Mouse (Mus musculus): ENCODE measurements around the gene Sfta2. TPM values are rescaled to one million over a fixed set of nuclear protein-coding genes. Genes with fewer than 3 reads are reported as not detected.

The Sfta2 gene
- not detected for total RNA-seq (2022)

GRCm38 (mm10) chr17:35601249-35601648, at the start of gene Sfta2:
Gene Sfta2 (plus strand): TSS chr17:35601549.
- no peak for DNase-seq (ENCODE audit: low spot score in 2 of 2)

- no peak for DNase-seq (ENCODE audit: low spot score in 2 of 2)
Measured at GRCm38 (mm10) chr17:35551881-35552414, 49.4 kb upstream of the Sfta2 start, which contains the start of gene Cdsn. Gene Cdsn (plus strand): TSS chr17:35552128.

- no peak for DNase-seq (ENCODE audit: low spot score in 2 of 2)
Measured at GRCm38 (mm10) chr17:35554321-35554720, 47.0 kb upstream of the Sfta2 start.

- DNase-seq (ENCODE audit: low spot score in 2 of 2): no peak
Measured at GRCm38 (mm10) chr17:35554761-35555397, 46.5 kb upstream of the Sfta2 start.

- DNase-seq (ENCODE audit: low spot score in 2 of 2): no peak
Measured at GRCm38 (mm10) chr17:35556186-35556765, 45.1 kb upstream of the Sfta2 start.

GRCm38 (mm10) chr17:35556812-35557211, 44.5 kb upstream of the Sfta2 start:
- DNase-seq (ENCODE audit: low spot score in 2 of 2): peak in 1 of 2 experiments; percentile 37

- no peak for DNase-seq (ENCODE audit: low spot score in 2 of 2)
Measured at GRCm38 (mm10) chr17:35557351-35557750, 44.0 kb upstream of the Sfta2 start.

GRCm38 (mm10) chr17:35558216-35558615, 43.1 kb upstream of the Sfta2 start:
- DNase-seq (ENCODE audit: low spot score in 2 of 2): no peak

GRCm38 (mm10) chr17:35567150-35567549, 34.2 kb upstream of the Sfta2 start, which contains the start of gene 2300002M23Rik:
Gene 2300002M23Rik (plus strand): TSS chr17:35567450.
- no peak for DNase-seq (ENCODE audit: low spot score in 2 of 2)

- no peak for DNase-seq (ENCODE audit: low spot score in 2 of 2)
Measured at GRCm38 (mm10) chr17:35567767-35568166, 33.6 kb upstream of the Sfta2 start.

GRCm38 (mm10) chr17:35569091-35569944, 32.0 kb upstream of the Sfta2 start:
- no peak for DNase-seq (ENCODE audit: low spot score in 2 of 2)

- DNase-seq (ENCODE audit: low spot score in 2 of 2): no peak
Measured at GRCm38 (mm10) chr17:35570836-35571235, 30.5 kb upstream of the Sfta2 start.

- no peak for DNase-seq (ENCODE audit: low spot score in 2 of 2)
Measured at GRCm38 (mm10) chr17:35571477-35571876, 29.9 kb upstream of the Sfta2 start.

- peak; percentile 30 to 83 for DNase-seq (ENCODE audit: low spot score in 2 of 2)
Measured at GRCm38 (mm10) chr17:35578211-35578610, 23.1 kb upstream of the Sfta2 start.

- DNase-seq (ENCODE audit: low spot score in 2 of 2): no peak
Measured at GRCm38 (mm10) chr17:35582900-35583299, 18.4 kb upstream of the Sfta2 start.

GRCm38 (mm10) chr17:35584330-35584937, 16.9 kb upstream of the Sfta2 start:
- DNase-seq (ENCODE audit: low spot score in 2 of 2): peak; percentile 57 to 88

- DNase-seq (ENCODE audit: low spot score in 2 of 2): no peak
Measured at GRCm38 (mm10) chr17:35587291-35587690, 14.1 kb upstream of the Sfta2 start.

GRCm38 (mm10) chr17:35588387-35588786, 13.0 kb upstream of the Sfta2 start:
- DNase-seq (ENCODE audit: low spot score in 2 of 2): no peak

GRCm38 (mm10) chr17:35590410-35591218, 10.7 kb upstream of the Sfta2 start:
- DNase-seq (ENCODE audit: low spot score in 2 of 2): peak; percentile 75 to 80

GRCm38 (mm10) chr17:35591219-35591578, 10.2 kb upstream of the Sfta2 start:
- DNase-seq (ENCODE audit: low spot score in 2 of 2): no peak

- no peak for DNase-seq (ENCODE audit: low spot score in 2 of 2)
Measured at GRCm38 (mm10) chr17:35591731-35592130, 9.6 kb upstream of the Sfta2 start.

Data from layer of hippocampus, adult 8-10 months (tissue).